In genomic region chr12:86896441-86896890, GRCm38 (mm10) we compare ENCODE assay signal across 8 mouse cellular contexts. TPM values are rescaled to one million over a fixed set of nuclear protein-coding genes. Genes with fewer than 3 reads are reported as not detected.
DNase-seq lines count a peak whose midpoint lies in the region; ATAC-seq and TF ChIP-seq lines count a peak whose summit lies in the region.

No protein-coding gene starts in this region.

- no peak for TF ChIP-seq CTCF in kidney, adult 2 months (conservative IDR thresholded peaks at IDR 0.05; ENCODE audit: insufficient read depth, insufficient read length, low read depth, low read length)

- 24% methylated on average over 7 of the region's 7 CpGs for WGBS in kidney, adult 2 months
- WGBS in limb, embryonic 11.5 days: 19% methylated on average over 7 of the region's 7 CpGs
- 23% methylated on average over 7 of the region's 7 CpGs for WGBS in stomach, embryonic 16.5 days

- DNase-seq in kidney, adult 2 months: no peak
- DNase-seq in kidney, postnatal 36 days: no peak
- DNase-seq in ES-E14 (ENCODE audit: low read depth, low spot score): no peak
- peak; percentile 91 for DNase-seq in fibroblast of lung, adult 2 months (ENCODE audit: low read depth)
- no peak for DNase-seq in limb, embryonic 11.5 days (ENCODE audit: low spot score)
- no peak for DNase-seq in right cerebral cortex, adult 18-20 months
- no peak for DNase-seq in ovary, adult 18-20 months (ENCODE audit: low spot score)

- TF ChIP-seq POLR2A in kidney, adult 2 months (IDR thresholded peaks at IDR 0.05; ENCODE audit: low read depth, low read length): no peak

- peak overlapping the region; percentile 46; the same call in 1 of the 2 replicates for H3K4me2 ChIP-seq in limb, embryonic 11.5 days (ENCODE audit: low read depth, severe bottlenecking)
- H3K4me2 ChIP-seq in stomach, embryonic 16.5 days (ENCODE audit: low read depth, low read length): 0 out of 2 replicates have a peak overlapping the region, but pooled peaks have one; percentile 1

- peaks cover 40% of the 10 kb centered on the region for H3K4me1 ChIP-seq in kidney, adult 2 months (ENCODE audit: control insufficient read depth, insufficient read depth, low read length)
- H3K4me1 ChIP-seq in ES-E14 (ENCODE audit: control insufficient read depth in 2 of 2, insufficient read depth in 2 of 2, low read length in 2 of 2, poor library complexity in 1 of 2): peaks cover 23 to 43% of the 10 kb centered on the region in 2 experiments
- H3K4me1 ChIP-seq in limb, embryonic 11.5 days (ENCODE audit: control insufficient read depth, insufficient read depth, low read length): peaks cover 65% of the 10 kb centered on the region
- H3K4me1 ChIP-seq in stomach, embryonic 16.5 days (ENCODE audit: control insufficient read depth, insufficient read depth, low read length): peaks cover 75% of the 10 kb centered on the region

- H3K27ac ChIP-seq in kidney, adult 2 months (ENCODE audit: insufficient read depth, low read depth, low read length): peak overlapping the region; percentile 80
- H3K27ac ChIP-seq in ES-E14 (ENCODE audit: insufficient read depth, low read depth, low read length, poor library complexity, severe bottlenecking): peak overlapping the region; percentile 38; the same call in 1 of the 2 replicates
- peak overlapping the region; percentile 96 for H3K27ac ChIP-seq in limb, embryonic 11.5 days (replicated peaks; ENCODE audit: low read depth, low read length)
- H3K27ac ChIP-seq in stomach, embryonic 16.5 days (ENCODE audit: low read length): peak overlapping the region; percentile 100

- ATAC-seq in limb, embryonic 11.5 days (ENCODE audit: insufficient number of reproducible peaks, low FRiP score, low TSS enrichment, low read depth): no peak
- ATAC-seq in stomach, embryonic 16.5 days (ENCODE audit: insufficient read depth, low FRiP score): no peak

- no peak overlapping the region for H3K4me3 ChIP-seq in kidney, adult 2 months (ENCODE audit: insufficient read depth, low read depth, low read length)
- no peak overlapping the region for H3K4me3 ChIP-seq in ES-E14 (ENCODE audit: insufficient read depth in 1 of 2, low read depth in 1 of 2, low read length in 2 of 2, poor library complexity in 1 of 2, severe bottlenecking in 1 of 2)
- H3K4me3 ChIP-seq in limb, embryonic 11.5 days (ENCODE audit: low read depth, low read length): no peak overlapping the region
- no peak overlapping the region for H3K4me3 ChIP-seq in stomach, embryonic 16.5 days (replicated peaks; ENCODE audit: low read length)

- H3K36me3 ChIP-seq in kidney, adult 2 months (ENCODE audit: control insufficient read depth, insufficient read depth, low read length): no peaks in the 10 kb centered on the region
- no peaks in the 10 kb centered on the region for H3K36me3 ChIP-seq in ES-E14 (ENCODE audit: control insufficient read depth, insufficient read depth, low read length, poor library complexity, severe bottlenecking)
- no peaks in the 10 kb centered on the region for H3K36me3 ChIP-seq in limb, embryonic 11.5 days (ENCODE audit: control insufficient read depth, insufficient read depth, low read length)
- H3K36me3 ChIP-seq in stomach, embryonic 16.5 days (ENCODE audit: control insufficient read depth, insufficient read depth, low read length): no peaks in the 10 kb centered on the region

- peak overlapping the region; percentile 65 for H3K9ac ChIP-seq in ES-E14 (ENCODE audit: insufficient read depth, low read depth, low read length, poor library complexity, severe bottlenecking)
- H3K9ac ChIP-seq in limb, embryonic 11.5 days (ENCODE audit: low read length): no peak overlapping the region
- 0 out of 2 replicates have a peak overlapping the region, but pooled peaks have one; percentile 42 for H3K9ac ChIP-seq in stomach, embryonic 16.5 days (ENCODE audit: low read length)

- in situ Hi-C loops in ES-E14 (cut with MboI; ENCODE audit: low sequenced_read_pairs in 2 of 2, unreplicated experiment in 2 of 2): no loop called here

- H3K27me3 ChIP-seq in kidney, adult 2 months (replicated peaks; ENCODE audit: control insufficient read depth, insufficient read depth, low read length): no peaks in the 10 kb centered on the region
- H3K27me3 ChIP-seq in limb, embryonic 11.5 days (ENCODE audit: control insufficient read depth, insufficient read depth, low read length): no peaks in the 10 kb centered on the region
- H3K27me3 ChIP-seq in stomach, embryonic 16.5 days (ENCODE audit: control insufficient read depth, insufficient read depth, low read length): no peaks in the 10 kb centered on the region

- H3K9me3 ChIP-seq in ES-E14 (ENCODE audit: control insufficient read depth, insufficient read depth, low read depth, low read length): no peaks in the 10 kb centered on the region
- no peaks in the 10 kb centered on the region for H3K9me3 ChIP-seq in limb, embryonic 11.5 days (ENCODE audit: control insufficient read depth, low read length)
- no peaks in the 10 kb centered on the region for H3K9me3 ChIP-seq in stomach, embryonic 16.5 days (replicated peaks; ENCODE audit: control insufficient read depth, low read length)

TF ChIP-seq in ES-E14, 5 proteins besides CTCF, POLR2A, EP300 and RAD21:
- TF ChIP-seq CHD2 (IDR thresholded peaks at IDR 0.05; ENCODE audit: low read depth, low read length) (no peak), ZNF384 (IDR thresholded peaks at IDR 0.05; ENCODE audit: low read depth, low read length) (no peak)

RNA-seq across cellular contexts. Expression of gene Irf2bpl, which starts 11.9 kb away (rescaled TPM):
- 22.0 and 27.8 TPM in 2 replicates for polyA plus RNA-seq in kidney, adult 2 months (2012; rRNA removed)
- total RNA-seq in ES-E14 (2012; rRNA removed): 39.5 and 43.2 TPM in 2 replicates
- polyA plus RNA-seq in limb, embryonic 11.5 days (2014; fragmentation: Nextera tagmentation; extraction: Ambion mirVana): 17.9 and 22.0 TPM in 2 replicates
- 10.1 and 11.7 TPM in 2 replicates for polyA plus RNA-seq in stomach, embryonic 16.5 days (2015; fragmentation: Nextera tagmentation; extraction: Ambion mirVana)

RNA-seq across cellular contexts. Expression of gene Cipc, which starts 50.4 kb away (rescaled TPM):
- polyA plus RNA-seq in kidney, adult 2 months (2012; rRNA removed): 28.8 and 34.2 TPM in 2 replicates
- 26.5 and 27.6 TPM in 2 replicates for total RNA-seq in ES-E14 (2012; rRNA removed)
- polyA plus RNA-seq in limb, embryonic 11.5 days (2014; fragmentation: Nextera tagmentation; extraction: Ambion mirVana): 31.3 and 33.7 TPM in 2 replicates
- 17.8 and 18.1 TPM in 2 replicates for polyA plus RNA-seq in stomach, embryonic 16.5 days (2015; fragmentation: Nextera tagmentation; extraction: Ambion mirVana)

Comparison
In these comparisons a context has a peak if more than half of its experiments do, and no peak if none do; other contexts are left out.
1. H3K27ac ChIP-seq: peak in every context shown above with its lines; median percentile 100 in stomach, embryonic 16.5 days; 96 in limb, embryonic 11.5 days; 80 in kidney, adult 2 months; 38 in ES-E14.